Mouse (Mus musculus) left cerebral cortex, adult 2 months (tissue): ENCODE data around the gene Ubtd2. TPM values are rescaled to one million over a fixed set of nuclear protein-coding genes. Genes with fewer than 3 reads are reported as not detected.
A peak's percentile ranks its signal among the peaks of the same experiment; 100 is the strongest.

Experiments
- DNase-seq, 2 experiments: peaks; one replicate each; pipeline ENCODE4 v3.0.0; 2021 to 2022; ENCODE audit warnings: low spot score in 2 of 2, mixed read lengths in 1 of 2; ENCODE audit errors: extremely low spot score in 1 of 2
- H3K27ac ChIP-seq: fragments of 200-600 bp; 2 replicates; pipeline ENCODE4 v1.8.1; 2022
- H3K4me3 ChIP-seq: fragments of 200-600 bp; 2 replicates; pipeline ENCODE4 v1.8.1; 2022
- CTCF ChIP-seq: fragments of 200-600 bp; IDR thresholded peaks from 2 replicates; pipeline ENCODE4 v1.8.1; 2022; ENCODE audit warnings: antibody characterized with exemption, mild to moderate bottlenecking, moderate library complexity
- intact Hi-C: fragments of 180-260 bp; cut with DNase I; formaldehyde crosslinking; loops from one replicate; pipeline ENCODE4 v1.15.1; 2025
- total RNA-seq, 2 experiments: library from RNA; stranded (reverse); gene quantifications; 2 replicates each; pipeline ENCODE4 v1.2.3; 2021

Ubtd2 gene
- total RNA-seq, 2 experiments from 2014 or later, result 53.9 to 57.3 TPM

GRCm38 (mm10) chr11:32551579-32552297 is 96.6 kb downstream of the Ubtd2 start:
- no peak for TF ChIP-seq CTCF
- intact Hi-C loops, result no loop called here

GRCm38 (mm10) chr11:32552401-32553090 is 97.4 kb downstream of the Ubtd2 start:
- no peak for TF ChIP-seq CTCF
- no peak overlapping the region for H3K4me3 ChIP-seq
- DNase-seq, result no peak
- no peak overlapping the region for H3K27ac ChIP-seq
- intact Hi-C loops, result no loop called here

More at GRCm38 (mm10) chr11:32551579-32552297, 96.6 kb downstream of the Ubtd2 start:
- Histone ChIP-seq H3K27ac (no peak overlapping the region), H3K4me3 (no peak overlapping the region)
- DNase-seq, result peak in 1 of 2 experiments; percentile 29

- DNase-seq, result no peak
- Histone ChIP-seq H3K4me3 (no peak overlapping the region), H3K27ac (no peak overlapping the region)
- intact Hi-C loops, result no loop called here
- TF ChIP-seq CTCF, result no peak
These were observed 98.4 kb downstream of the Ubtd2 start for GRCm38 (mm10) chr11:32553311-32554140.

- no peak overlapping the region for H3K27ac ChIP-seq
- DNase-seq, result no peak
- H3K4me3 ChIP-seq, result no peak overlapping the region
- no peak for TF ChIP-seq CTCF
- intact Hi-C loops, result no loop called here
These were observed 99.2 kb downstream of the Ubtd2 start for GRCm38 (mm10) chr11:32554141-32555091.

DNA sequence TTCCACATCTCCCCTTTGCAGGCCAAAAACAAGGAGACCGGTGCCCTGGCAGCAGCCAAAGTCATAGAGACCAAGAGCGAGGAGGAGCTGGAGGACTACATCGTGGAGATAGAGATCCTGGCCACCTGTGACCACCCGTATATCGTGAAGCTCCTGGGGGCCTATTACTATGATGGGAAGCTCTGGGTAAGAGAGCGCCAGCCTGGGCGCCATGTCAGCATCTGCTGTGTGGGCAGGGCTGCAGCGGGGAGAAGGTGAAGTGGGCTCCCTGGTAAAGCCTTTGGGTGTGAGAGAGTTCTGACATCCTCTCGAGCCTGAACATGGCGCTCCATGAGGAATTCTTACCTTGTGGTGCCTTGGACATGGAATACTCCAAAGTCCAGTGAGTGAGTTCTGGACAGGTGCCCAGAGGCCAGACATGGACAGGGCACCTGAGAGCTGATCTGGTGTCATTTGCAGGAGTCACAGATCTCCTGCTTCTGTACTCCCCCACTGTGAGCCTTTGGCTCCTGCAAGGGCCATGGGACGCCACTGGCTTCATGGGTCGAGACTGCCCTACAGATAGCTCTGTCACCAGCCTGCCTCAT is 100.0 kb downstream of the Ubtd2 start:
- TF ChIP-seq CTCF, result no peak
- DNase-seq, result no peak
- intact Hi-C loops, result no loop called here
- H3K4me3 ChIP-seq, result no peak overlapping the region
- H3K27ac ChIP-seq, result no peak overlapping the region

- intact Hi-C loops, result no loop called here
- DNase-seq, result no peak
- Histone ChIP-seq H3K4me3 (no peak overlapping the region), H3K27ac (no peak overlapping the region)
- no peak for TF ChIP-seq CTCF
These were observed 101.3 kb downstream of the Ubtd2 start for GRCm38 (mm10) chr11:32556333-32556990.

DNA sequence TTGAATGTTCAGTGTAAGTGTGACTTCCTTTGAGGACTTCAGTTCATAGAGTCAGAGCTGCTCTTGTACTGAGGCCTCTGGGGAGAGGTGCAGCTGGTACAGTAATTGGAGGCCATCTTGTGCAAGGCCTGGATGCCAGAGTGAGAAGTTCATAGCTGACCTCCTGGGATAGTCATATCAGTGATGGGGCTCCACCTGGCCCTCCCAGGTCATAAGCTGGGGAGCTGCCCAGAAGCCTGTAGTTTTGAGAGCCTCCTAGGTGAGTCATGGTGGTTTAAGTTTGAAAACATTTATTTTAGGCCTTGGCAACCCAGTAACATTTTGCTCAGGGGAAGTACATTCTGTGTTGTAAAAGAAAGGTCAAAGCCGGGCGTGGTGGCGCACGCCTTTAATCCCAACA is 102.9 kb downstream of the Ubtd2 start:
- intact Hi-C loops, result no loop called here
- no peak overlapping the region for H3K4me3 ChIP-seq
- H3K27ac ChIP-seq, result no peak overlapping the region
- no peak for DNase-seq
- TF ChIP-seq CTCF, result no peak

DNA sequence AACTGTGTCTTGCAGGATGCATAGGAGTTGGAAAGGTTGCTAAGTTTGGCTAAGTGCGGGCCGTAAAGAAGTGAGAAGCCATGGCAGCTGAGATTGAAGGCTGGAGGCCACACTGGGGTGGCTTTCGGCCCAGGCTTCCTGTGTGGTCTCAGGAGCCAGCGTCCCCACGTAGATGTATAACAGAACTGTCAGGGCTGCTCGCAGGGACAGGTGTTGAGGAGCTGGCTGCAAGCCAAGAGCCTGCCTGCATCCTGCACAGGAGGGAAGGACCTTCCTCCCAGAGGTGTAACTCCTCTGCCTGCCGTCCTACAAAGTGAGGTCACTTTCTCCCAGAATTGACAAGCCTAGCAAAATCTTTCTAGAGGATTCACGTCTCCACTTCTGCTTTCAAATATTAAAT is 103.5 kb downstream of the Ubtd2 start:
- no peak overlapping the region for H3K4me3 ChIP-seq
- no peak overlapping the region for H3K27ac ChIP-seq
- intact Hi-C loops, result no loop called here
- no peak for DNase-seq
- TF ChIP-seq CTCF, result no peak

- H3K27ac ChIP-seq, result no peak overlapping the region
- no peak for TF ChIP-seq CTCF
- intact Hi-C loops, result no loop called here
- H3K4me3 ChIP-seq, result no peak overlapping the region
- DNase-seq, result no peak
These were observed 105.0 kb downstream of the Ubtd2 start for GRCm38 (mm10) chr11:32560015-32560770.
